Mouse (Mus musculus): ENCODE results near the gene Nop53.

- peak; percentile 97 for TF ChIP-seq CTCF (IDR thresholded peaks at IDR 0.05; ENCODE audit: low read depth, low read length)
- TF ChIP-seq GATA1 (IDR thresholded peaks at IDR 0.05; ENCODE audit: borderline replicate concordance, low read length), result no peak
- TF ChIP-seq TAL1 (conservative IDR thresholded peaks at IDR 0.05; ENCODE audit: low read depth, low read length), result no peak
These were observed 31.6 kb downstream of the Nop53 start for GRCm38 (mm10) chr7:15914252-15914651.

Measured in G1E (cell line).